Mouse (Mus musculus) cerebellum, adult 11 months (tissue): Measurements from ENCODE around the gene Tfdp1.

Experiments
- DNase-seq: peaks from one replicate; pipeline ENCODE4 v3.0.0; 2022

Tfdp1 gene

DNA sequence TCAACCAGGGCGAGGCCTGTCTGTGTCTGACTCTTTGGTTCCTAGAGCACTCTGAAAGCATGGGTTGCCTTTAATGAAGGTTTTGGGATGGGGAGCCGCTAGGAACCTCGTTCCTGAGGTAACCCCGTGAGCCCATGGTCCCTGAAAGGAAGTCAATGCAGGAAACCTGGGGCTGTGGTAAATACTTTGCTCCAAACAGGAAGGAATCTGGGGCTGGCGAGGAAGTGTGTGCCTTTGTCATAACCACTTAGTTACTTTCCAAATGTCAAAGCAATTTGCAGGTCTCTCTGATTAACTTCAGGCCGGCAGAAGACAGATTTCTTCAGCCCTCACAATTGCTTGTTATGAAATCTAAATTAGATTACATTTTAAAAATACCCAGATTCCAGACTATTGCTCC lies 88.8 kb downstream of the Tfdp1 start:
- no peak for DNase-seq
